Mouse (Mus musculus) c-Kit-positive CD71-negative TER-119-negative erythroid progenitor cells, embryonic 14.5 days (primary cell): ENCODE results near the gene Lbhd2.
A peak's percentile ranks its signal among the peaks of the same experiment; 100 is the strongest.

ENCODE experiments used
- DNase-seq: peaks from one replicate; pipeline ENCODE4 v3.0.0-alpha.2; 2013; ENCODE audit warnings: low read depth

Lbhd2 gene

DNA sequence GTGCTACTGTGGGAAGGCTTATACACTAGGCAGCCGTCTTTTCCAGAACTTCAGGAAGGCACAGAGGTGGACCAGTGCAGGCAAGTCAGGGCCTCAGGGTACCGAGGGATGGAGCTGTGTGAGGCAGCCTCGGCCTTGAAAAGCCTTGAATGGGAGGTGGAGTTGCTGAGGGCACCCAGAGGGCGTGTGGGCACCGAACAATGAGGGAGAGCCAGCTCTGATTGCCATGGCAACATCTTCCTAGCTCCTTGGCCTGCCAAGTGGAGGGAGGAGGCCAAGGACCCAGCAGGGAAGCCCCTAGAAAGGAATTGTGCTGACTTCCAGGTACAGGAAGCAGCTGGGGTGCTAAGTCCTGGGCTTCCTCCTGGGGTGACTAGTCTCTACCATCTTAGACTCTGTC is 3.0 kb downstream of the Lbhd2 start:
- DNase-seq, result no peak

DNA sequence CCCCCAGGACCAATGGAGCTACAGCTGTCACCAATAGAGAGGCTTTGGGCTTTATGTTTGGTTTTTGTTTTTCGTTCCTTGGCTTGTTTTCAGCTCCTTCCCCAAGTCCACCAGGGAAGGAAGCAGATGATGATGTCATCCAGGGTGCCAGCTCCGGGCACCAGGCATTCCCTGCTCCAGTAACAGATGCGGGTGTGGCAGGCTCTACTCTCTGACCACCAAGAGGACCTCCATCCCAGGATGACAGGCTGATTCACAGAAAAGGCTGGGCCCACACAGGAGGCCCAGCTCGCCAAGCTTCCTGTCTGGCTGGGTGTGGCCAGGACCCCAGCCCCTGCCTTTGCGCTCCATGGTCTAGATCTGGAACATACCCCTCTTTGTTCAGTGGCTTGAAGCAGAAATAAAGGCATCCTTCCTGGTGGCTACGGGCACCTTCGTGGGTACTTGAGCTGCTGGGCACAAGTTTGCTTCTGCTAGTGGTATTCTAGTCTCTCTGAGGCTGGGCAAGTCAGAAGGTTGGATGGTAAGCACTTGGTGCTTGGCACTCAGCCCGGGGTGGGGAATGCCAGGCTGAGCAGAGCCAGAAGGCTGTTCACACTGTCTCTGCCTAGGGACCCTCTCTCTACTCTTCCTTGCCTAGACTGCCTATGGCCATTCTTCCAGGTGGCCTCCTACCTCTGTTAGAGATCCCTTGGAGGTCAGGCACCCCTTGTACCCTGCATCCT is 5.2 kb downstream of the Lbhd2 start:
- DNase-seq, result no peak

DNA sequence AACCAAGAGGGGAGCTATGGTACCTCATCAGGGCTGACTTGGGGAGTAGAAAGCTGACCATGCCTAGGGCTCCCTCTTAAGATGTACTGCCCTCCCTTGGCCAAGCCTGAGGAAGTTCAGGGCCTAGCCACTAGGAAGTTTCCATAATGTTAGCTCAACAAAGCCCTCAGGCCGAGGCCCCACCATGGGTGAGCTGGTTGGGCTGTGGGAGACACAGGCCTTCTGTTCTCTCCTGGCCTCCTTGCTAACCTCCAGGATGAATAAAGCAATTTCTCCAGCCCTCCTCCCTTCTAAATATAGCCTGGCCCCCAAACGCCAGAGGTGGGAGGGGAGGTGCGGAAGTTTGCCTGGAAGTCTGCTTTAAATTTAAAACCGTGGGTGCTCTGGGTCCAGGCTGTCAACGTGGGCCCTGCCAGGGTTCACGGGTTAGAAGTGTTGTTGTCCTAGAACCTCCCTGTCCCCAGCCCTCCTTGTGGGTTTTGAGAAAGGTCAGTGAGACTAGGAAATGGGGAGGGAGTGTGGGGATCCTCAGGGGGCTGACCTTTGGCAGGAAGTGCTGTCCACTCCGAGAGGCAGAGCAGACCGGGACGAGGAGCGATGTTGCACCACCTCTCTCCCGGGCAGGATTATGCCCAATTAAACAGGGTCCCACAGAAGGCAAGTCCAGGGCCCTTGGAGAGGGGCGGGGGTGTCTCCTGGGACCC is 6.1 kb downstream of the Lbhd2 start:
- DNase-seq, result no peak

DNA sequence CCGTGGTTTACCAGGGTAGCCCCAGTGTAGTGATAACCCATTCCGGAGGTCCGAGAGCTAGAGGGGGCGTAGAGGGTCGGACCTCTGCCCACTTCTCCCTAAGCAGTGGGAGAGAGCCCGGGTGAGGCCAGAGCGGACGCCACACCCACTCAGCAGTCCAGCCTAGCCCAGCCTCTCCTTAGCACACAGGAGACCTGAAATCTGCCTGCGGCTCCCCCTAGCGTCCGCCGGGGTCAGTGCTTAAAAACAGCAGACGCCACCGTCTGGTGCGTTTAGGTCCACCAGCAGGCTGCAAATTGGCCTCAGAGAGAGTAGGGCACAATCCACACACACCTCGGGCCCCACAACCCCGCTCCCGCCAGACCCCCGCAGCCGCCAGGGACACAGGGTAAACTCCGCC is 6.7 kb downstream of the Lbhd2 start:
- DNase-seq, result peak; percentile 82

DNA sequence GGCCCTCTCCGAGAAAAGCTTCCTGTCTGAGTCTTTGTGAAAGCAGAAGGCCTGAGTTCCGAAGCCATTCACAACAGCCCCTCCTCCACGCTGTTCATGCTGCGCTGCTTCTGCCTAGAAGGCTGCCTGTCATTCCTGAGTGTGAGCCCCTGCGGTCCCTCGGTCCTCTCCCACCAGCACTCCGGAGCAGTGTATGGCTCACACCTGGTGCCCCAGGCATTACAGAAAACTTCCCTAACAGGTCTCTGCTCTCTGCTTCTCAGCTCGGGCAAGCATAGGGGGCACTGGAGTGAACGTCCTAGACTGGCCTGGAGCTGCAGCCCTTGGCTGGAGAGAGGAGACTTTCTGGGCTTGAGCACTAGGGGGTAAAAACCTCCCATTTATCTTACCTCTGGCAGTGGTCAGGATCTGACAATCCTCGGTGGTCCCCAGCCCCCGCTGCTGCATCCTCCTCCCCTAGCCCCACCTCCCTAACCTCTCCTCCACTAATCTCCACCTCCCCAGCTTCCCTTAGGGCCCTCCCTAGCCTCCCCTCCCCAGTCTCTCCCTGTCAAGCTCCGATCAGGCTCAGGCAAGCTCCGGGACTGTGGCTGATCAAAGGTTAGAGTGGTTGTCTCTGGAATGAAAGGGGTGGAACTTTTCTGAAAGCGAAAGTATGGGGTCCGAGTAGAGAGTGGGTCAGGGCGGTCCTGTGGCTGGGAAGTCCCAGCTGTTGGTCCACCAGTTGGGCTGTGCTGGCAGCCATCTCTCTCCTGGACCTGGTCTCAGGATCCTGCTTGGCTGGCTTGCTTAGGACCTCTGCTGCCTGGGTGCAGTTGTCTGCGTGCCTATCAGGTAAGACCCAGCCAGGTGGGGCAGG is 10.5 kb downstream of the Lbhd2 start, which contains the start of gene Exoc3l4:
Gene Exoc3l4, plus strand, starts transcription at position 97 of the 859 bp plus-strand sequence.
- no peak for DNase-seq

DNA sequence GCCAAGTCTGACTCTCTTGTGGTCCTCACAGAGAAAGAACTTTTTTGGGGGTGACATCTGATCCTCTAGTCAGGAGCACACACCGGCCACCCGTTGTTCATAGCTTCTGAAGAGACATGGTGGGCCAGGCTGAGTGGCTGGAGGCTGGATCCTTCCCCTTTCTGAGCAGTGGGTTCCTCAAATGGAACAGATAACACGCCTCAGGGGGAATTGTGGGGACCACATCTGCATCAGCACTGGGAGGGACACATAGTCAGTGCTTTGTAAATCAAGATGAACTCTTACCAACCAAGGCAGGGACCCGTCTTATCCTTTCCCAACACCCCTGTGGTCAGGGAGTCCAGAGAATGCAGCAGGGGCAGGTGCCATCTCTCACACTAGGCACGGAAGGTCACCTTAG is 13.3 kb downstream of the Lbhd2 start:
- no peak for DNase-seq

DNA sequence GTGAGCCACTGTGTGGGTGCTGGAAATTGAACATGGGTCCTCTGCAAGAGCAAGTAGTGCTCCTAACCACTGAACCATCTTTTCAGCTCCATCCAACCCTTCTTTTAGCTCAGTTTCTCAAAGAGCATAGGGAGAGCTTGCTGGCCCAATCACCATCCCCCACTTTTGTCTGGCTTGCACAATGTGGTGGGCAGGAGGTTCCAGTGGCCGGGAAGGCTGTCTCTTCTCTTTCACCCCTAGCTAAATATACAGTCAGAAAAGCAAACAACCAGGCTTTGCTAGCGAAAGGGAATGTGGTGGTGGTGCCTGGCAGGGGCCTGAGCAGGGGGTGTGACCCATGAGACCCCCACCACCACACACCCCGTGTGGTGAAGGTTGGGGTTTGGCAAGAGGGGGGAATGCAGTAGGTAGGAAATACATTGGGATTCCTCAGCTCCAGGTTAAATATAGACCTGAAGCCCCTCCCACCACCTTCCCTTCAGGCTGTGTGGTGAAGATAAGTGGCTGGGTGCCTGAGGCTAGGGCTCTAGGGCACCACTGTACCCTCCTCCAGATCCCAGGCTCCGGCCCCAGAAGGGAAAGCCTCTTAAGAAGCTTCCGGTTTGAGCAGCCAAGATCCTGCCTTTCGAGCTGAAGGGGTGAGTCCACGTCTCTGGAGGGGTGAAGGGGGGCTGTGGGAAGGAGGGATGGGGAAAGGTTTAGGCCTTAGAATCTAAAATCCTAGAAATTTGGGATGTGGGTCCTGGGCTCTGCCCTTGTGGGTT is 14.5 kb downstream of the Lbhd2 start:
- DNase-seq, result no peak

DNA sequence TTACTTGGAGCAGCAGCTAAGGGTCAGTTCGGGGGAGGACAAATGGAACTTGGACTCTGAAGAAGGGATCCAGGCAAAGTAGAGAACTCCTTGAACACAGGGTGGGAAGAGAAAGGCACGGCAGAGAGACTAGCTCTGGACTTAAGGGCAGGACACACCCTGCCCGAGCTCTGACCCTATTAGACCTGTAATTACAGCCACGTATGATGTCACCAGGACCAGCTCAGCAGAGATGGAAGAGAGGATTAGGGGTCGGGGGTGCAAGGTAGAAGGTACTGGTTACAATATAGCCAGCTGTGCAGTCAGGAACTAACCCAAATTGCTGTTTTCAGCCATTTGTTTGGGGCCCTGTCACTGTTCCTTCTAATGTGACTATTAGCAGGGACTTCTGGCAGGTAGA is 16.2 kb downstream of the Lbhd2 start:
- DNase-seq, result no peak

DNA sequence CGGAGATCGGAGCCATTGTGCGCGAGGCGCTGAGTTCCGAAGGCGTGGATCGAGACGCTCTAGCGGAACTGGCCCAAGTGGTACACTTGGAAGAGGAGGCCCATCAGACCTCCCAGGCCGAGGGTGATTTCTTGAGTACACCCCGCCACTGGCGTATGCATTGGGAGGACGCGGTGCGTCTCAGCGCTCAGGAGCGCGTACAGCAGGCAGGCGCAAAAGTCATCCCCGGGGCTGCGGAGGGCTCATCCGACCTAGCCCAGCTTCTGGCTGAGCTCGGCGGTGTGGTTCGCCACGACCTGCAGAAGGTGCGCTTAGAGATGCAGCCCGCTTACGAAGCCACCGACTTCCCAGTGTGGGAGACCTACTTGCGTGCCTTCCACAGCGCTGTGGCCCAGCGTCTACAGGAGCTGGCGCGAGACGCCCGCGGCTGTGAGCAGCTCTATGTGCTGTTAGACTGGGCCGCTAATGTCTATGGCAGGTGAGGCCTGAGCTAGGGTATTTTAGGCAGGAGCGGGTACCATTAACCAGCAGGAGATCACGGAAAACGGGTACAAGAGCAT is 17.0 kb downstream of the Lbhd2 start:
- DNase-seq, result no peak

DNA sequence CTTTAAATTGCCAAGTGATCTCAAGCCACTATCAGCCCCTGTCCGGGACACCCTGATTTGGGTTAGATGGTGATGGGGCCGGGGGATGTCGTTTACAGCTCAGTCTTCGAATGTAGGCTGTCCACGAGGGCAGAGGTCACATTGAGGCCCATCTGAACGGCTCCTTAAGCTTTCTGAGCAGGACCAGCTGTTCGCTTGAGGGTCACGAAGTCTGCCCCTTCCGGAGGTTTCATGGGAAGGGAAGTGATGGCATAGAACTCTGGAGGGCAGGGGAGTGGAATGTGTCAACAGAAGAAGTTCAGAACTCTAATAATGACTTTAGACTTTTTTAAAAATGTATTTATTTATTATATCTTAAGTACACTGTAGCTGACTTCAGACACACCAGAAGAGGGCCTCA is 17.9 kb downstream of the Lbhd2 start:
- no peak for DNase-seq

DNA sequence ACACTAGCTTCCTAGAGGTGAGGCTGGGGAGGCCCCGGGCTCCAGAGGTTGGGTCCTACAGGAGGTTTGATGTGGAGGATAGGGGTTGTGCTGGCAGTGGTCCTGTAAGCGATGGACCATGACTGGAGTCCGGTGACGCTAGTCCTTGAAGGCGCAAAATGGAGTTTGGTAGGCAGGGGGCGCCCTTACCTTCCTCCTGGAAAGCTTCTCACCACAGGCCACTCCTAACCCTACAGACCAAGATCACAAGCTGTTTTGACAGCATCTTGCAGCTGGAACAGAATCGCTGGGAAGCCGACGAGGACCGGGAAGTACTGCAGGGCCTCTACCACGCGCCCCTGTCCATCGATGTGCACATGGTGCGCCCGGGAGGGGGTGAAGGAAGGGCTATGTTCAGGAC is 18.6 kb downstream of the Lbhd2 start:
- DNase-seq, result peak; percentile 70

DNA sequence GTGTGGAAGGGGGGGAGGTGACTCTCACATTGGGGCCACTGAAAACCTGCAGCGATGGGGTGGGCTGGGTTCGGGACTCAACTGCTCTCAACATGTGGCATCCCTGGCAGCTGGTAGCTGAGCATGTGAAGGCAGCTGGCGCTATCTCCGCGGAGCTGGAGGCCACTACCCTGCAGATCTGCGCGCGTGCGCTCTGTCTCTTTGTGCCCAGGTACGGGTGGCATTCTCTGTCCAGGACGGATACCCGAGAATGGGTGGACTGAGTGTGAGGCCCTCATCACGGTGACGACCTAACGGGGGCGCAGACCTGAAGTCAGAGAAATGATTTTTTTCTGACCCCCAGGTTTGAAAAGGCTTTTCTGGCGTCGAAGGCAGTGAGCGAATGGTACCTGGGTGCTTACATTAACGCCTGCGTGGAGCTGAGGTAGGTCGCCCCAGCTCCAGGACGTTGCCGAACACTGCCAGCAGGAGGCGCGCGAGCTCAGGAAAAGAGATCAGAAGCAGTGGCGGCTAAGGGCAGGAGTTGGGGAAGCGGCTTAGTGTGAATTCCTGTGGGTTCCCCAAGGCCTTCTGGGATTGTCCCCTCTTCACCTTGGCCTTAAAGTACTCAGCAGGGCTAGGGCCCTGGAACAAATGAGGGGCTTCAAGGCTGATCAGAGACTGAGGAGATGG is 19.3 kb downstream of the Lbhd2 start:
- DNase-seq, result peak; percentile 82

DNA sequence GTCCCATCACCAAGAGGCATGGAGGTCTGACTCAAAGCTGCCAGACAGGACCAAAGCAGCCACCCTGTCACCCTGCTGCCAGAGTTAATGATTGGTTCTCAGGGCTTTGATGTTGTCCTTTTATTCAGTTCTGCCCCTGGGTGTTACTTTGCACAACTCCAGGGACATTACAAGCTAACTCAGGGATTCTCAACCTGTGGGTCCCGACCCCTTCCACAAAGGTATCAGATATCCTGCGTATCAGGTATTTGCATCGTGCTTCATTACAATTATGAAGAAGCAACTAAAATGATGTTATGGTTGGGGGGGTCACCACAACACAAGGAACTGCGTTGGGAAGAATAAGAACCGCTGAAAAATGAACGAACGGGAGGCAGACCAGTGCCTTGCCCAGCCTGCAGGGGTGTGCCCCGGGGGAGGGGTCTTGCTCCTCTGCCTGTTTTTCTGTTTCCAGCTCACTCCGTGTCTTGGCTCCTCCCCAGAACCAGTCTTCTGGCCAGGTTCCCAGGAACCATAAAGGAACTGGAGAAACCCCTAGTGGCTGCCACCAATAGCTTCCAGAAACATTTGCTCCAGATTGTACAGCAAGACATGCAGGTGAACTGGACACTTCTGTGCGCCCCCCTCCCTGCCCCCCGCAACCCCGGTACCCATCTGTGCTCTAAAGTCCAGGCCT is 21.0 kb downstream of the Lbhd2 start:
- no peak for DNase-seq

DNA sequence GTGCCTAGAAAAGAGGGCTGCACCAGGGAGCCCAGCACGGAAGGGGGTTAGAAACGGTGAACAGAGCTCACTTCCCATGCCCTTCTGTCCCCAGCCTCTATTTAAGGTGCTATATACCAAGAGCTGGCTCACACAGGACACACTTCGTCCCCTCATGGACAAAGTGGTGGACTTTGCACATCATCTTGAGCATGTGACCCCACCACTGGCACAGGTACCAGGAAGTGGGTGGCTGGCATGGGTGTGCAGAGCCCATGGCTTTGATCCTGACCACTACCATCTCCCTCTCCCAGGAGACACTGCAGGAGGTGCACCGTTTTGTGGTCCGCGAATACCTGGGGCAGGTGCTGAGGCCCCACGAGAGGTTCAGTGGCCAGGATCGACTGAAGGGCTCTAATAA is 21.8 kb downstream of the Lbhd2 start:
- no peak for DNase-seq

DNA sequence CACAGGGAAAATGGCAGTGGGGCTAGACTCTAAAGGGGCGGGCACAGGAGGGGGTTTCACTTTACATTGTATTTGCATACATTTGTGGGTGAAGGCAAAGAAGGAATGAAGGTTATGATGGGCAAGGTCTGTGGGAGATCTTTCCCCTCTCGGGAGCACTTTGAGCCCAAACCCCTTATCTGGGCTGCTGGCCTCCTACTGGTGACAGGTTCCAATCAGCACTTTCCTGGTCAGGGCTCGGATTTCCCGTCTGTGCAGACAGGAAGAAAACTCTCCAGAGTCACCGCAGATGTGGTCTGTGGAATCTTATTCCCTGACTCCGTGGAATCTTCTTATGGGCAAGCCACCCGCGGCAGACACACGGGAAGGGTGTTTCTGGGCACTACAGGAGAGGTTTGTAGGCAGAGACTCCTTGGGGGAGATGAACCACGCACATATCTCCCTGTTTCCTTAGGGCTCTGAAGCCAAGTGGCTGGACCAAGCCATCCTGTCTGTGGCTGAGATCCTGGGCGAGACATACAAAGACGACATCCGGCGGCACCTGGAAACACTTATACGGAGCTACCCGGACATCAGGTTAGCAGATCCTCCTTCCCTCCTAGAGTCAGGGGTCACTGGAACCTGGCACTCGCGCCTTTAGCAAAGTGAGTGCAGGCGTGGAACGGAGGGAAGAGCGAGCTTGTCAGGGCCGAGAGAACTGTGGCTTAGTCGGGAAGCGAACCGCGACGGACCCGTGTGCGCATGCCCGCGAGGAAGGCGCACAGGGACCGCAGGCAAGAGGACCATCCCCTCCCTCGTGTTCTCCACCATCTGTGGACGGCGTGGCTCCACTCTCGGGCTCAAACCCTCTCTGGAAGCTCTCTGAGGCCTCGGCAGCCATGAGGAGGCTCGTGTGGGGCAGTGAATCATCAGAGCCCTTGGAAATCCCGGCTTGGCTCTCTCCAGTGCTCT is 22.6 kb downstream of the Lbhd2 start:
- no peak for DNase-seq

DNA sequence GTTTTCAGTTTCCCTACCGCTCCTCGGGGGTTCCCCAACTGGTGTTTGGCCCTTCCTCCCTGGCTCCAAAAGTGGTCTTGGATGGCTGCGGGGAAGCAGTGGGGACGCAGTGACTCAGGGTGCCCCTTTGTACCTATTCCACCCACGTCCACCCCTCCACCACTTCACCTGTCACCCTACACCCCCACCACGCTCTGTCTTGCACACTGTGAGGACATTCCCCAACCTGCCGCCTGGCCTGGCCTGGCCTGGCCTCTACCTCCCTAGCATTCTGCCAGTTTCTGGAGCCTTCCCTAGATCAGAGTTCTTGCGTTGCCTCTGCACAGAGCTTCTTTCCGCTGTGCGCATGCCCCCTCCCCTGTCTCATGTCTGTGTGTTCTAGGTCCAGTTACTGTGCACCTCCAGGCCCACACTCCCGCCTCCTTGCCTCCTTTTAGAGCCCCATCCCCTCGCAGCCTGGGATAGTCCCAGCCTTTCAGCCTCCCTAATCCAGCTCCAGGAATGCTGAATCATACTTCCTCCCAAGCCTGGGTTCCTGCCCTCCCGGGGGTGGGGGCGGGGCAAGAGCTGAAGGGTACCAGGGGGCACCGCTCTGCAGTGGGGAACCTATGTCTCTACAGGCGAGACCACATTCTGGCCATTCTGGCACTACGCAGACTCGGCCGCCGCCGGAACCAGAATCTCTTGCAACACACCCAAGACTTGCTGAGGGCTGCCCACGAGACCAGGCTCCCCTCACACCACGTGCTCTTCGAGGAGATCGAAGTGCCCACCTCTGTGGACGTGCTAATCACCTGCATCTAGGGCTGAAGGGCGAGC is 23.6 kb downstream of the Lbhd2 start:
- no peak for DNase-seq

DNA sequence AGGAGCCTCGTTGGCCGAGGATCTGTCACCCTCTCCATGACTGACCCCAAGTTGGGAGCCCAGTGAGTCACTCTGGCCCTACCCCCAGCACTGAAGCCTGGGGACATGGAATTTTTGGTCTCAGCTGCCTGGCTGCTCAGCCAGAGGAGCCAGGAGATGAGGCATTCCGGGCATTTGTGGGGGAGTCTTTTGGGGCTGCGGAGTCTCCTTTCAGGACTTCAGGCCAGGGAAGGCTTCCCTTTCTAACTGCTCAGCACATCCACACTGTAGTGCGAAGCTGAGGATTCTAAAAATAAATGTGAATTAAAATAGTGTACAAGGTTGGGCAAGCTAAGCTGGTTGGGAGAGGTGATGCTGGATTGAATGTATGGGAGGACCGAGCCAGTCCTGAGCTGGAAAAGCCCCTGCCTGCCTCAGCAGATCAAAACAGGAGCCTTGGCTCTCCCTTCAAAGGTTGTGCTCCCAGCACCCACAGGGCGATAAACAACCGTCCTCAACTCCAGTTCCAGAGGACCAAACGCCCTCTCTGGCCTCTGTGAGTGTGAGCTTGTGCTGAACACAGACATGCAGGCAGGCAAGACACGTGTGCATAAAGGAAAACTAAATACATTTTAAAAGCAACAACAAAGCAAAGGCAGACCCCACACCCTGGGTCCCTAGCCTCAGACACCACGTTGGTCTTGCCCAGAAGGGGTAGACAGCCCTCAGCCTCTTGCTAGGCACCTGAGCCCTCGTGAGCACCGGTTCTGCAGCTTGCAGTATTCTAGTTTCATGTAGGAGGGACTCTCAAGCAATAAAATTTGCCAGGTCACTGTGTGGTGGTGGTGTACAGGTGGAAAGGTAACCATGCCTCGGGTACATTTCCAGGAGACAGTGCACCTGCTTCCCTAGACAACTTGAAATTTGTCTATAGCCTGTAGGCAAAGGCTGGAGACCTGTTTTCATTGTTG is 24.5 kb downstream of the Lbhd2 start:
- no peak for DNase-seq
